Mouse (Mus musculus): ENCODE measurements around the gene Ift88. TPM values are rescaled to one million over a fixed set of nuclear protein-coding genes. Genes with fewer than 3 reads are reported as not detected.

Ift88 gene
- polyA plus RNA-seq, 1 experiment from 2014 or later, result 10.8 TPM

GRCm38 (mm10) chr14:57540683-57541082 lies 116.8 kb downstream of the Ift88 start:
- TF ChIP-seq CTCF (IDR thresholded peaks at IDR 0.05; ENCODE audit: low read depth), result no peak
- no peaks in the 10 kb centered on the region for H3K27me3 ChIP-seq (ENCODE audit: insufficient read depth, low read length)
- H3K27ac ChIP-seq, result no peak overlapping the region
- no peak for DNase-seq (ENCODE audit: low spot score)
- no peaks in the 10 kb centered on the region for H3K9me3 ChIP-seq (replicated peaks; ENCODE audit: low read length)
- H3K4me2 ChIP-seq (ENCODE audit: low read length), result no peak overlapping the region
- no peak overlapping the region for H3K9ac ChIP-seq (ENCODE audit: low read depth, low read length)
- WGBS, result 80% methylated on average over 11 of the region's 11 CpGs
- no peak for ATAC-seq (replicated peaks; ENCODE audit: low FRiP score, low read depth)
- no peak overlapping the region for H3K4me3 ChIP-seq (replicated peaks; ENCODE audit: low read depth, low read length)
- H3K4me1 ChIP-seq (replicated peaks; ENCODE audit: insufficient read depth, low read length), result no peaks in the 10 kb centered on the region
- no peaks in the 10 kb centered on the region for H3K36me3 ChIP-seq (ENCODE audit: insufficient read depth, low read length)

GRCm38 (mm10) chr14:57542231-57542630 lies 118.4 kb downstream of the Ift88 start:
- Histone ChIP-seq H3K9me3 (replicated peaks; ENCODE audit: low read length) (no peaks in the 10 kb centered on the region), H3K4me2 (ENCODE audit: low read length) (no peak overlapping the region)
- TF ChIP-seq CTCF (IDR thresholded peaks at IDR 0.05; ENCODE audit: low read depth), result no peak

GRCm38 (mm10) chr14:57543420-57544039 lies 119.7 kb downstream of the Ift88 start:
- Histone ChIP-seq H3K9me3 (replicated peaks; ENCODE audit: low read length) (no peaks in the 10 kb centered on the region), H3K9ac (ENCODE audit: low read depth, low read length) (no peak overlapping the region), H3K27me3 (ENCODE audit: insufficient read depth, low read length) (no peaks in the 10 kb centered on the region), H3K4me3 (replicated peaks; ENCODE audit: low read depth, low read length) (no peak overlapping the region), H3K27ac (no peak overlapping the region), H3K4me1 (replicated peaks; ENCODE audit: insufficient read depth, low read length) (no peaks in the 10 kb centered on the region), H3K36me3 (ENCODE audit: insufficient read depth, low read length) (no peaks in the 10 kb centered on the region), H3K4me2 (ENCODE audit: low read length) (no peak overlapping the region)
- TF ChIP-seq CTCF (IDR thresholded peaks at IDR 0.05; ENCODE audit: low read depth), result no peak
- DNase-seq (ENCODE audit: low spot score) (no peak), ATAC-seq (replicated peaks; ENCODE audit: low FRiP score, low read depth) (no peak)
- 91% methylated on average over 13 of the region's 13 CpGs for WGBS

More at GRCm38 (mm10) chr14:57542231-57542630, 118.4 kb downstream of the Ift88 start:
- no peak for ATAC-seq (replicated peaks; ENCODE audit: low FRiP score, low read depth)
- Histone ChIP-seq H3K27ac (no peak overlapping the region), H3K36me3 (ENCODE audit: insufficient read depth, low read length) (no peaks in the 10 kb centered on the region), H3K4me3 (replicated peaks; ENCODE audit: low read depth, low read length) (no peak overlapping the region), H3K4me1 (replicated peaks; ENCODE audit: insufficient read depth, low read length) (no peaks in the 10 kb centered on the region), H3K27me3 (ENCODE audit: insufficient read depth, low read length) (no peaks in the 10 kb centered on the region), H3K9ac (ENCODE audit: low read depth, low read length) (no peak overlapping the region)
- 84% methylated on average over 34 of the region's 34 CpGs for WGBS
- no peak for DNase-seq (ENCODE audit: low spot score)

- Histone ChIP-seq H3K36me3 (ENCODE audit: insufficient read depth, low read length) (0 out of 2 replicates have a peak, but pooled peaks cover 6% of the 10 kb centered on the region), H3K27me3 (ENCODE audit: insufficient read depth, low read length) (no peaks in the 10 kb centered on the region), H3K9me3 (replicated peaks; ENCODE audit: low read length) (no peaks in the 10 kb centered on the region), H3K4me1 (replicated peaks; ENCODE audit: insufficient read depth, low read length) (no peaks in the 10 kb centered on the region), H3K9ac (ENCODE audit: low read depth, low read length) (no peak overlapping the region), H3K27ac (no peak overlapping the region), H3K4me2 (ENCODE audit: low read length) (no peak overlapping the region), H3K4me3 (replicated peaks; ENCODE audit: low read depth, low read length) (no peak overlapping the region)
- ATAC-seq (replicated peaks; ENCODE audit: low FRiP score, low read depth), result no peak
- no peak for TF ChIP-seq CTCF (IDR thresholded peaks at IDR 0.05; ENCODE audit: low read depth)
- WGBS, result 89% methylated on average over 17 of the region's 17 CpGs
- DNase-seq (ENCODE audit: low spot score), result no peak
Observed at GRCm38 (mm10) chr14:57545526-57545925, 121.7 kb downstream of the Ift88 start.

DNA sequence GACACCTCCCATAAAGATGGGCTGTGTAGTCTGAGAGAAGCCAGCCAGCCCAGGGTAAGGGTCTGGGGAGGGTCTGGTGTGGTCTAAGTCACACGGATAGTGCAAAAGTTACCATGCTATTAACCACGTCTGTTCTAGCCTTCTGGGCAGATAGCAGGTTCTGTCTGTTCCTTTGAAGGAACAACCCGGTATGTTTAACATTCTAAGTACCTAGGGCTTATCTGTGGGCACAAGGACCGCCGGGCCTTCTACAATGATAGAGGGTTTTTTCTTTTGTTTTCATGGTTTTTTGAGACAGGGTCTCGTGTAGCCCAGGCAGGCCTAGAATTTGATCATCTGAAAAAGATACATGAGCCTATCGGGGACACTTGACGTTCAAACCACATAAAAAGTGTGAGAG lies 122.3 kb downstream of the Ift88 start:
- no peaks in the 10 kb centered on the region for H3K27me3 ChIP-seq (ENCODE audit: insufficient read depth, low read length)
- 81% methylated on average over 8 of the region's 8 CpGs for WGBS
- DNase-seq (ENCODE audit: low spot score) (no peak), ATAC-seq (replicated peaks; ENCODE audit: low FRiP score, low read depth) (no peak)
- H3K4me3 ChIP-seq (replicated peaks; ENCODE audit: low read depth, low read length), result no peak overlapping the region
- no peaks in the 10 kb centered on the region for H3K4me1 ChIP-seq (replicated peaks; ENCODE audit: insufficient read depth, low read length)
- no peaks in the 10 kb centered on the region for H3K9me3 ChIP-seq (replicated peaks; ENCODE audit: low read length)
- H3K9ac ChIP-seq (ENCODE audit: low read depth, low read length), result no peak overlapping the region
- no peak for TF ChIP-seq CTCF (IDR thresholded peaks at IDR 0.05; ENCODE audit: low read depth)
- H3K4me2 ChIP-seq (ENCODE audit: low read length), result no peak overlapping the region
- H3K36me3 ChIP-seq (ENCODE audit: insufficient read depth, low read length), result 0 out of 2 replicates have a peak, but pooled peaks cover 6% of the 10 kb centered on the region
- H3K27ac ChIP-seq, result no peak overlapping the region

DNA sequence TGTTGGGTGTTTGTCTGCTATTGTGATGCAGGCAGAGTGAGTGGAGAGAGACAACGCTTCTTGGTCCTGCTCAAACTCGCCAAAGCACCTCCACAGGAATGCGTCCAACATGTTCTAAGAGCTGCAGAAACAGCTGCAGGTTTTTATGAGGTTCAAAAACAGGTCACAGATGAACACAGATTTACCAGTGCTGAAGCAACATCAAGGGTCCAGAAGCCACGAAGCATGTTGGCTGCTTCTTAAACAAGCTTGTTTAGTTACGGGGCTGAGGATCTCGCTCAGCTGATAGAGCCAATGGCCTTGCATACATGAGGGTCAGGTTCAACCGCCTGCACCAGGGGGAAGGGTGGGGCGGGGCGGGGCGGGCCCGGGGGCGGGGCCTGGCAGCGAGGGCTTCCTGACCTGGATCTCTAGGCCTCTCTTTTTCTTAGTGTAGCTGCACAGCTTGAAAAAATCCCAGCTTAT lies 122.7 kb downstream of the Ift88 start:
- ATAC-seq (replicated peaks; ENCODE audit: low FRiP score, low read depth) (peak; percentile 63; the same call in 1 of the 2 replicates), DNase-seq (ENCODE audit: low spot score) (peak; percentile 56)
- Histone ChIP-seq H3K4me2 (ENCODE audit: low read length) (no peak overlapping the region), H3K36me3 (ENCODE audit: insufficient read depth, low read length) (0 out of 2 replicates have a peak, but pooled peaks cover 6% of the 10 kb centered on the region), H3K27ac (no peak overlapping the region), H3K4me1 (replicated peaks; ENCODE audit: insufficient read depth, low read length) (no peaks in the 10 kb centered on the region), H3K9me3 (replicated peaks; ENCODE audit: low read length) (no peaks in the 10 kb centered on the region), H3K4me3 (replicated peaks; ENCODE audit: low read depth, low read length) (no peak overlapping the region), H3K9ac (ENCODE audit: low read depth, low read length) (no peak overlapping the region), H3K27me3 (ENCODE audit: insufficient read depth, low read length) (no peaks in the 10 kb centered on the region)
- TF ChIP-seq CTCF (IDR thresholded peaks at IDR 0.05; ENCODE audit: low read depth), result no peak
- 11% methylated on average over 13 of the region's 13 CpGs for WGBS
